Mouse (Mus musculus) mouse embryonic stem cell (cell line): ENCODE results near the gene Skiv2l.

Experiments used
- in situ Hi-C, 2 experiments: fragments of 300-500 bp; cut with MboI; formaldehyde crosslinking; loops; 1 replicate in 1 of 2; 3 replicates in 1 of 2; pipeline ENCODE4 v1.14.3; 2019 to 2020; ENCODE audit warnings: low sequenced_read_pairs in 2 of 2, low pct_unique_long_range_greater_than_20kb in 1 of 2, mixed read lengths in 1 of 2; ENCODE audit not compliant: unreplicated experiment in 1 of 2

The Skiv2l gene

DNA sequence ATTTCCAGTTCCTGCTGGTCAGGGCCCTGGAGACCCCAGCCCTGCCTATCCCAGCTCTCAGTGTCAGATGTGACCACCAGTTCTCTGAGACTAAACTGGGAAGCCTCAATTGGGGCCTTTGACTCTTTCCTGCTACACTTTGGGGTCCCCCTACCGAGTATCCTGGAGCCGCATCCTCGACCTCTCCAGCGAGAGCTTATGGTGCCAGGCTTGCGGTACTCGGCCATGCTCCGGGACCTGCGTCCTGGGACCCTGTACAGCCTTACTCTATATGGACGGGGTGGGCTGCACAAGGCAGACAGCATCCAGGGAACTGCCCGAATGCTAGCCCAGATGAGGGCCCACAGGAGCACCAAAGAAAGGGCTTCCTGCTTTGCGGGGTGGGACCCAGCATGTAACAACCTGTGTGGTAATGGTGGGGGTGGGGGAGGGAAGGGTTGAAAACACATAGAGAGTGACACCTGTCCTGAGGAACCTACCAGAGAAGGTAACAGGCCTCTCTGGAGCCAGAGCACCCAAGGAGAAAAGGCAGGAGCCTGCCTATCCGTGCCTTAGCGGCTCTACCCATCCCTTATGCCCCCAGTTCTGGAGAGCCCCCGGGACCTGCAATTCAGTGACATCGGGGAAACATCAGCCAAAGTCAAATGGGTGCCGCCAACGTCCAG lies 51.0 kb downstream of the Skiv2l start:
- in situ Hi-C loops = loop anchor here (25.0 kb wide), 2 partner anchors 562 to 587 kb away; partner anchors contain the start of genes H2-Ob (in 1 of the 2) and Tap2 (in 1 of the 2)

GRCm38 (mm10) chr17:34798071-34798470 lies 51.9 kb downstream of the Skiv2l start:
- in situ Hi-C loops = loop anchor here (25.0 kb wide), 2 partner anchors 561 to 586 kb away; partner anchors contain the start of genes H2-Ob (in 1 of the 2) and Tap2 (in 1 of the 2)

GRCm38 (mm10) chr17:34797211-34797995 lies 52.6 kb downstream of the Skiv2l start:
- in situ Hi-C loops = loop anchor here (25.0 kb wide), 2 partner anchors 560 to 585 kb away; partner anchors contain the start of genes H2-Ob (in 1 of the 2) and Tap2 (in 1 of the 2)

DNA sequence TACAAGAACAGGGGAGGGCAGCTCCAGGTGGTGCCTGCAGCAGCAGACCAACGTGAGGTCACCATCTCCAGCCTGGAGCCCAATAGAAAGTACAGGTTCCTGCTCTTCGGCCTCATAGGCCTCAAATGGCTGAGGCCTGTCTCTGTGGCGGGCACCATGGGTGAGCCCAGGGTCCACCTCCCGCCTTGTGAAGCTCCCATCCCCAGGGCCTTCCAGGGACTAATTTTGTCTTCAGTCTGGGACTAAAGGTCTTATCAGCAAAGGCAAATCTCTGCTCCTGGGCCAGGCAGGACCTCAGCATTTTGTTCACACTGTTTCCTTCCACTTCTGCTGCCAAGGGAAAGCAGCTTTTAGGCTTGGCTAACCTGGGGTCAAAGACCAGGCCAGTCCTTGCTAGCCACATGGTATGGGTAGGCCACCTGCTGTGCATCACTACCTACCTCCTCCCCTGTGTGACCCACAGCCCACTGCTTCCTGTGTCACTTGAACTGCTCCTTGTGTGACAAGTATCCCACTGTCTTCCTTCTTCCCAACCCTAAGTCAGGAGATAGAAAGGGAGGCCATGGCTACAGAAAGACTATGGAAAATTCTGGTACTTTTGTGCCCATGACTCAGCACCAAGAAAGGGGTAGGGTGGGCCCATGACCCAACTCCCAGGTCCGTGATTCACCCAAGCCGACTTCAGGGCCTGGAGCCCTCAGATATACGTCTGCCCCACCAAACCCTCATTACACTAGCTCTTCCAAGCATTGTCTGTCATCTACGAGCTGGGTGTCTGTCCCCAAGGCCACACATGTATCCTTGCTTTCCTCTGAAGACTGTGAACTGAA lies 53.5 kb downstream of the Skiv2l start:
- in situ Hi-C loops = loop anchor here (25.0 kb wide), 2 partner anchors 559 to 584 kb away; partner anchors contain the start of genes H2-Ob (in 1 of the 2) and Tap2 (in 1 of the 2)

DNA sequence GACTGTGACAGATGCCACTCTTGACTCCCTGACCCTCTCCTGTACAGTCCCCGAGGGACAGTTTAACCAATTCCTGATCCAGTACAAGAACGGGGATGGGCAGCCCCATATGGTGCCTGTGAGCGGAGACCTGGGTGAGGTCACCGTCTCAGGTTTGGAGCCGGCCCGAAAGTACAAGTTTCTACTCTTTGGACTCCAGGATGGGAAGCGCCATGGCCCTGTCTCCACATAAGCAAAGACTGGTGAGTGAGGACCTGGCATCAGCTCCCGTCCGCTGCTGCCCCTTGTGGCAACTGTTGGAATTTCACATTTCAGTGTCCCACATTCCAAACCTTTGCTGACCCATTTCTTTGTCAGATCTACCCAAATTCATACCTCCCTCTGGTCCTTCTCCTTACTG lies 54.4 kb downstream of the Skiv2l start:
- in situ Hi-C loops = loop anchor here (25.0 kb wide), 2 partner anchors 558 to 583 kb away; partner anchors contain the start of genes H2-Ob (in 1 of the 2) and Tap2 (in 1 of the 2)

GRCm38 (mm10) chr17:34795016-34795415 lies 55.0 kb downstream of the Skiv2l start:
- in situ Hi-C loops = loop anchor here (25.0 kb wide), 2 partner anchors 558 to 583 kb away; partner anchors contain the start of genes H2-Ob (in 1 of the 2) and Tap2 (in 1 of the 2)
